Mouse (Mus musculus): ENCODE results near the gene Trim39. TPM values are rescaled to one million over a fixed set of nuclear protein-coding genes. Genes with fewer than 3 reads are reported as not detected.

The Trim39 gene
- 9.4 and 11.7 TPM in 2 replicates for polyA plus RNA-seq (2012; rRNA removed)

DNA sequence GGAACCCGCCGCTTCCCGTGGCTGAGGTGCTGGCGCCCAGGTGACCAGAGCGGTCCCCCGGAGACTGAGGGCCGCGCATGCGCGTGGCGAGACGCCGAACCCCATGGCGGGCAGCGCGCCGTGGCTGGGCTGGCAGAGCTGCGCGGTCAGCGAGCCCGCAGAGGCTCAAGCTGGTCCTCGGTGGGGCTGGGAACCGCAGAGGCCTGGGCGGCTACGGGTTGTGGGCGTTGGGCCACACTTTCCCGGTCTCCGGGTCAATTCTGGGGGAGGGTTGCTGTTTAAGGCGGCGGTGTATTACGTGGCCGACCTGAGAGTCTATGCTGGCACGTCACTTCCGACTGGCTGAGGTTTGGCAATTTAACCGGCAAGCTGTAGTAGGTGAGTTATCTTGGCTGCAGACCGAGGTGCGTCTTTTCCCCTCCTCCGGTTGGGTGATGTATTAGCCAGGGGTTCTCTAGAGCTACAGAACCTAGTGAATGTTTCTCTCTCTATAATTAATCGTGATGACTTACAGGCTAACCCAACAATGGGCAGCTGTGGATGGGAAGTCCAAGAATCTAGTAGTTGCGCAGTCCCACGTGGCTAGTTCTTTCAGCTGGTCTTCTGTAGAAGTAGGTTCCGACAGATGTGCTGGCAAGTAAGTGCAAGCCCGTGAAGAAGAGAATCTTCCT lies at the start of gene Trim39:
Gene Trim39 (minus strand): TSS at position 662 of the 671 bp plus-strand sequence.

DNA sequence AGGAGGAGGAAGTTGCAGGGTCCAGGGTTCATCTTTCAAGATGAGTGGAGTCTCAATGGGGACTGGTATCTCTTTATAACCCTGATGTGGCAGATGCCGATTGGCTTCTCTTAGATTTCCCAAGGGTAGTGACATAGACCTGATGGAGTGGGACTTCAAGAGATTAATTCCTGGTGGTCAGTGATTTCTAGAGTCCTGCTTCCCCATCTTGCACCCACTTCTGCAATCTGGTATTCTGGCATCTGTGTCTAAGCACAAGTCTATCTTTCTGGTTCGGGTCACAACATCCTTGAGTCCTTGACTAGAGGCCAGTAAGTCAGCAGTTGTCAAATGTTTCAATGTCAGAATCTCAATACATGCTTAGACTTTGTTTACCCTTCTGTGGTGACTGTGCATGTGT lies 14.3 kb upstream of the Trim39 start, which contains the start of gene H2-M10.2:
Gene H2-M10.2 (minus strand): TSS at position 101 of the 400 bp plus-strand sequence.

DNA sequence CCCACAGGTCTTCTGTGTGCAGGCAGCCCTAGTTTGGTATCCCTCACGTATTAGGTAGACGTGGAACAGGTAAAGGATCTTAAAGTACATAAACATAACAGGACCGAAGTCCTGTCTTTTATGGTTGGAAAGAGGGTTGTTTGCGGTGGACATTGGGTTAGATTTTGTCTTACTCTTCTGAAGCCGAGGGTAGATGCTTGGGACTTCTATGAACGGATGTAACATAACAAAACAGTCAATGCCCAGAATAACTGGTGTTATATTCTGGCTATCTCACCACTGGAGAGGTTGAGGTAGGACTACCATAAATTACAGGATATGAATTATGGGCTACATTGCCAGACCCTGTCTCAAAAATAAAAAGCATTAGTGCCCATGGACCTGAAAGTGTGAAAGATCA lies 14.1 kb downstream of the Trim39 start, which contains the start of gene Rpp21:
Gene Rpp21 (minus strand): TSS at position 101 of the 400 bp plus-strand sequence.

Other genes starting within 250 kb of the Trim39 start
- 112 and 121 TPM in 2 replicates for gene H2-T23, start 239.4 kb downstream of the Trim39 start, polyA plus RNA-seq (2012; rRNA removed)
- gene H2-T22, start 229.5 kb downstream of the Trim39 start, polyA plus RNA-seq (2012; rRNA removed): 14.6 and 16.9 TPM in 2 replicates
- not detected in 2 replicates for gene Gm6034, start 229.3 kb downstream of the Trim39 start, polyA plus RNA-seq (2012; rRNA removed)
- 0.03 and 0.16 TPM in 2 replicates for gene Gm11127, start 213.9 kb downstream of the Trim39 start, polyA plus RNA-seq (2012; rRNA removed)
- gene Gm19684, start 150.6 kb downstream of the Trim39 start, polyA plus RNA-seq (2012; rRNA removed): 0.01 TPM in 1 of 2 replicates, not detected in the other
- gene Gm7030, start 142.8 kb downstream of the Trim39 start, polyA plus RNA-seq (2012; rRNA removed): not detected in 2 replicates
- 0.04 TPM in 1 of 2 replicates, not detected in the other for gene Gm8909, start 103.7 kb downstream of the Trim39 start, polyA plus RNA-seq (2012; rRNA removed)
- gene H2-T3, start 82.0 kb downstream of the Trim39 start, polyA plus RNA-seq (2012; rRNA removed): 0.07 TPM in 1 of 2 replicates, not detected in the other
- gene Rpp21, start 14.2 kb downstream of the Trim39 start, polyA plus RNA-seq (2012; rRNA removed): 33.0 and 35.2 TPM in 2 replicates
- gene H2-M10.2, start 14.2 kb upstream of the Trim39 start, polyA plus RNA-seq (2012; rRNA removed): not detected in 2 replicates
- not detected in 2 replicates for gene H2-M10.1, start 53.9 kb upstream of the Trim39 start, polyA plus RNA-seq (2012; rRNA removed)
- not detected in 2 replicates for gene H2-M10.3, start 96.2 kb upstream of the Trim39 start, polyA plus RNA-seq (2012; rRNA removed)
- not detected in 2 replicates for gene H2-M10.4, start 190.1 kb upstream of the Trim39 start, polyA plus RNA-seq (2012; rRNA removed)

Data from liver, embryonic 18 days (tissue).